Mouse (Mus musculus): ENCODE measurements around the gene Pdzk1ip1.

- TF ChIP-seq ZNF384 (IDR thresholded peaks at IDR 0.05; ENCODE audit: low read depth, low read length) (no peak), CHD2 (IDR thresholded peaks at IDR 0.05; ENCODE audit: low read depth, low read length) (no peak), ZC3H11A (IDR thresholded peaks at IDR 0.05; ENCODE audit: borderline replicate concordance, low read depth, low read length) (no peak), HCFC1 (IDR thresholded peaks at IDR 0.05; ENCODE audit: borderline replicate concordance, insufficient read depth, low read length) (no peak)
These were observed 31.1 kb downstream of the Pdzk1ip1 start for GRCm38 (mm10) chr4:115119642-115120041.

Measured in ES-E14 (cell line).